Mouse (Mus musculus): ENCODE measurements at regions not wholly inside any gene's neighbourhood (a gene's known extent, or its start where the extent isn't known, plus 50 kb on each side); places are given as distances from the start of the nearest gene placed in this dataset.

DNA sequence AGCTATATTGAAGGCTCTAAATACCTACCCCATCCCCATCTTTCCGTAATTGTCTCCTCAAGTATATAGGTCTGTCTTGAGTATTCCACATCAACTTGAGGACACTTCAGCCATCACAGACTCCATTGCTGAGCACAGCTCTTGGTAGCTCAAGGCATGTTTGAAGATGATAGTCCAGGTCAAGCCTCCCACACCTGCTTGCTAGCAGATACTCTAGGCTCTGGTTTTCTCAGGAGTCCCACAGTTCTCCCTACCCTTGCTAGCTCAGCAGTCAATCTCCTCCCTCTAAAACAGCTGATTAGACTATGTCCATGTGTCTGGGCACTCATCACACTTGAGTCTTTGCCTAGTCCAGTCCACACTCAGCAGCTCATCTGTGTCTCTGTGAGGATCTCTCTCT is 213.3 kb upstream of the Shh start:
- in situ Hi-C loops (cut with MboI; ENCODE audit: low pct_ligation_motif_present, low pct_unique_long_range_greater_than_20kb, low sequenced_read_pairs) = no loop called here
- Histone ChIP-seq H3K4me1 (ENCODE audit: control insufficient read depth in 1 of 2, insufficient read depth in 2 of 2) (no peaks in the 10 kb centered on the region), H3K4me3 (replicated peaks in 1 of 3; ENCODE audit: low read depth in 2 of 3, low read length in 2 of 3, poor library complexity in 1 of 3) (no peak overlapping the region), H3K79me2 (replicated peaks; ENCODE audit: control insufficient read depth, extremely low read depth, insufficient read depth, poor library complexity, severe bottlenecking) (no peaks in the 10 kb centered on the region), H3K27me3 (replicated peaks) (peaks cover 51% of the 10 kb centered on the region), H3K9me3 (replicated peaks; ENCODE audit: low read length) (no peaks in the 10 kb centered on the region), H3K36me3 (replicated peaks in 1 of 2; ENCODE audit: control insufficient read depth in 1 of 2, insufficient read depth in 1 of 2, low read length in 1 of 2) (no peaks in the 10 kb centered on the region), H3K4me2 (ENCODE audit: insufficient read depth, low read depth, poor library complexity, severe bottlenecking) (no peak overlapping the region), H3K27ac (ENCODE audit: insufficient read depth, low read depth) (no peak overlapping the region), H3K9ac (ENCODE audit: insufficient read depth, low read depth) (no peak overlapping the region)
- TF ChIP-seq CHD2 (IDR thresholded peaks at IDR 0.05; ENCODE audit: low read length) (no peak), MAFK (IDR thresholded peaks at IDR 0.05; ENCODE audit: insufficient replicate concordance, low read length) (no peak), CHD1 (IDR thresholded peaks at IDR 0.05; ENCODE audit: low read depth, low read length) (no peak), POLR2A (IDR thresholded peaks at IDR 0.05; ENCODE audit: low read depth, low read length) (no peak), JUND (conservative IDR thresholded peaks at IDR 0.05; ENCODE audit: low read depth, low read length) (no peak), MYC (IDR thresholded peaks at IDR 0.05; ENCODE audit: low read depth, low read length) (no peak), USF2 (conservative IDR thresholded peaks at IDR 0.05; ENCODE audit: low read depth, low read length) (no peak), RAD21 (IDR thresholded peaks at IDR 0.05; ENCODE audit: low read depth, low read length) (no peak), USF1 (IDR thresholded peaks at IDR 0.05; ENCODE audit: low read depth, low read length) (no peak)
- no peak for DNase-seq (ENCODE audit: extremely low read depth)
- dilution Hi-C loops (cut with MboI; ENCODE audit: extremely low pct_ligation_motif_present, extremely low pct_unique_long_range_greater_than_20kb, low sequenced_read_pairs) = no loop called here

DNA sequence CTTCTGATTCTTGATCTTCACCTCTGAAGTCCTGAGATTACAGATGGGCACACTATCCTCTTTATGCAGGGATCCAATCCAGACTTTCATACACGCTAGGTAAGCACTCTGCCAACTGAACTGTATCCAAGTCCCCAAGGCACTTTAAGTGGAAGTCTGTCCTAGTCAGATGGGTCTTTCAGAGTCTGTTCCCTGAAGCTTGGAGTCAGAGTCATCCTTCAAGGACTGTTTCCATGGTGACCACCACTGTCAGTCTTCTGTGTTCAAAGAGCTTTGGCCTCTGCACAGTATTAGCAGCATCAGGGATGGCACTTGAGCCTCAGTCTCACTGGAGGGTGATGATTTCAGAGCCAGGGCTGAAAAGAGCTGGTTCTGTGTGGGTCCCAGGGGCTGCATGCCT is 212.7 kb upstream of the Shh start:
- peaks cover 52% of the 10 kb centered on the region for H3K27me3 ChIP-seq (replicated peaks)
- no peaks in the 10 kb centered on the region for H3K9me3 ChIP-seq (replicated peaks; ENCODE audit: low read length)
- TF ChIP-seq MAX (IDR thresholded peaks at IDR 0.05; ENCODE audit: low read length) = no peak
- TF ChIP-seq KAT2A (IDR thresholded peaks at IDR 0.05; ENCODE audit: insufficient replicate concordance, low read length) = no peak
- TF ChIP-seq ZC3H11A (IDR thresholded peaks at IDR 0.05; ENCODE audit: low read depth, low read length) = no peak
- no peak for TF ChIP-seq ELF1 (IDR thresholded peaks at IDR 0.05; ENCODE audit: low read depth, low read length)
- no peak for TF ChIP-seq BHLHE40 (IDR thresholded peaks at IDR 0.05; ENCODE audit: low read depth, low read length)
- no peak for TF ChIP-seq USF2 (conservative IDR thresholded peaks at IDR 0.05; ENCODE audit: low read depth, low read length)
- TF ChIP-seq IRF4 (IDR thresholded peaks at IDR 0.05; ENCODE audit: low read depth, low read length) = no peak
- no peak for TF ChIP-seq GABPA (IDR thresholded peaks at IDR 0.05; ENCODE audit: insufficient replicate concordance, low read depth, low read length)
- no peak for TF ChIP-seq NRF1 (IDR thresholded peaks at IDR 0.05; ENCODE audit: low read depth, low read length)
- TF ChIP-seq CTCF (conservative IDR thresholded peaks at IDR 0.05 in 1 of 2, IDR thresholded peaks at IDR 0.05 in 1 of 2; ENCODE audit: low read depth in 2 of 2, low read length in 2 of 2) = no peak
- no peak for TF ChIP-seq SIN3A (IDR thresholded peaks at IDR 0.05; ENCODE audit: low read length)
- TF ChIP-seq E2F4 (IDR thresholded peaks at IDR 0.05; ENCODE audit: insufficient replicate concordance, low read depth, low read length) = no peak
- TF ChIP-seq MAFK (IDR thresholded peaks at IDR 0.05; ENCODE audit: insufficient replicate concordance, low read length) = no peak
- TF ChIP-seq RAD21 (IDR thresholded peaks at IDR 0.05; ENCODE audit: low read depth, low read length) = no peak
- no peak for TF ChIP-seq SMC3 (IDR thresholded peaks at IDR 0.05; ENCODE audit: low read depth, low read length)
- no peak for TF ChIP-seq RCOR1 (conservative IDR thresholded peaks at IDR 0.05; ENCODE audit: low read depth, low read length)
- no peak for TF ChIP-seq TBP (conservative IDR thresholded peaks at IDR 0.05; ENCODE audit: low read depth, low read length)
- TF ChIP-seq POLR2AphosphoS2 (IDR thresholded peaks at IDR 0.05; ENCODE audit: low read depth, low read length) = no peak
- no peak for TF ChIP-seq TCF12 (IDR thresholded peaks at IDR 0.05; ENCODE audit: low read depth, low read length)
- TF ChIP-seq JUND (conservative IDR thresholded peaks at IDR 0.05; ENCODE audit: low read depth, low read length) = no peak
- H3K79me2 ChIP-seq (replicated peaks; ENCODE audit: control insufficient read depth, extremely low read depth, insufficient read depth, poor library complexity, severe bottlenecking) = no peaks in the 10 kb centered on the region
- H3K9ac ChIP-seq (ENCODE audit: insufficient read depth, low read depth) = no peak overlapping the region
- in situ Hi-C loops (cut with MboI; ENCODE audit: low pct_ligation_motif_present, low pct_unique_long_range_greater_than_20kb, low sequenced_read_pairs) = no loop called here
- dilution Hi-C loops (cut with MboI; ENCODE audit: extremely low pct_ligation_motif_present, extremely low pct_unique_long_range_greater_than_20kb, low sequenced_read_pairs) = no loop called here
- no peaks in the 10 kb centered on the region for H3K36me3 ChIP-seq (replicated peaks in 1 of 2; ENCODE audit: control insufficient read depth in 1 of 2, insufficient read depth in 1 of 2, low read length in 1 of 2)
- H3K4me2 ChIP-seq (ENCODE audit: insufficient read depth, low read depth, poor library complexity, severe bottlenecking) = no peak overlapping the region
- H3K4me3 ChIP-seq (replicated peaks in 1 of 3; ENCODE audit: low read depth in 2 of 3, low read length in 2 of 3, poor library complexity in 1 of 3) = no peak overlapping the region
- no peak overlapping the region for H3K27ac ChIP-seq (ENCODE audit: insufficient read depth, low read depth)
- no peak for DNase-seq (ENCODE audit: extremely low read depth)
- no peaks in the 10 kb centered on the region for H3K4me1 ChIP-seq (ENCODE audit: control insufficient read depth in 1 of 2, insufficient read depth in 2 of 2)
